In genomic region chr2:32509287-32509686, GRCm38 (mm10) we compare ENCODE assay signal across 7 mouse cellular contexts. TPM values are rescaled to one million over a fixed set of nuclear protein-coding genes. Genes with fewer than 3 reads are reported as not detected.
DNase-seq lines count a peak whose midpoint lies in the region.

No protein-coding gene starts in this region.

- intact Hi-C loops in gastrocnemius, postnatal 14 days (cut with DNase I; ENCODE audit: low total_unique reads) = loop anchor here (5.0 kb wide), 1 partner anchor 38 kb away; no protein-coding TSS in a partner anchor

- peak; percentile 27 for DNase-seq in 3T3-L1 (ENCODE audit: low read depth, low spot score)
- DNase-seq in CD4-positive helper T cell, adult 2 months (ENCODE audit: low read depth, low spot score) = peak; percentile 55
- DNase-seq in gastrocnemius, postnatal 14 days = peak; percentile 14
- DNase-seq in kidney, adult 9 months = peak; percentile 71
- DNase-seq in mesoderm, embryonic 11.5 days (ENCODE audit: low read depth, low spot score) = peak; percentile 81
- DNase-seq in cerebellum, adult 11 months = no peak
- DNase-seq in right cerebral cortex, postnatal 4 days = no peak

RNA-seq across cellular contexts. Expression of gene Fam102a, which starts 25.8 kb away (rescaled TPM):
- 1 to 10 TPM; 3.5 to 4.2 TPM for total RNA-seq in gastrocnemius, postnatal 14 days (2021)

RNA-seq across cellular contexts. Expression of gene Slc25a25, which starts 58.0 kb away (rescaled TPM):
- 10 to 100 TPM; 18.1 to 47.8 TPM for total RNA-seq in gastrocnemius, postnatal 14 days (2021)

RNA-seq across cellular contexts. Expression of gene Naif1, which starts 59.0 kb away (rescaled TPM):
- 1 to 10 TPM; 2.4 to 3.1 TPM for total RNA-seq in gastrocnemius, postnatal 14 days (2021)

Comparison
In these comparisons a context has a peak if more than half of its experiments do, and no peak if none do; other contexts are left out.
1. DNase-seq: peak in 3T3-L1 (single experiment), CD4-positive helper T cell, adult 2 months (single experiment), gastrocnemius, postnatal 14 days (single experiment), kidney, adult 9 months (single experiment) and mesoderm, embryonic 11.5 days (single experiment); none in cerebellum, adult 11 months (single experiment) and right cerebral cortex, postnatal 4 days (single experiment).